Mouse (Mus musculus): ENCODE measurements around the gene Sh2d3c.
A peak's percentile ranks its signal among the peaks of the same experiment; 100 is the strongest.

Gene Sh2d3c

GRCm38 (mm10) chr2:32699680-32700079, 21.2 kb upstream of the Sh2d3c start:
- DNase-seq (ENCODE audit: low spot score), result no peak

- no peak for DNase-seq (ENCODE audit: low spot score)
Measured at GRCm38 (mm10) chr2:32700966-32701743, 19.7 kb upstream of the Sh2d3c start.

- DNase-seq (ENCODE audit: low spot score), result no peak
Measured at GRCm38 (mm10) chr2:32703046-32703445, 17.8 kb upstream of the Sh2d3c start.

GRCm38 (mm10) chr2:32704021-32704421, 16.8 kb upstream of the Sh2d3c start, which contains the start of gene Fpgs:
Gene Fpgs, minus strand, starts transcription at chr2:32704145.
- DNase-seq (ENCODE audit: low spot score), result no peak

GRCm38 (mm10) chr2:32705018-32705417, 15.8 kb upstream of the Sh2d3c start:
- DNase-seq (ENCODE audit: low spot score), result no peak

- DNase-seq (ENCODE audit: low spot score), result no peak
Measured at GRCm38 (mm10) chr2:32706971-32707370, 13.9 kb upstream of the Sh2d3c start.

- DNase-seq (ENCODE audit: low spot score), result peak; percentile 64
Measured at GRCm38 (mm10) chr2:32708643-32709042, 12.2 kb upstream of the Sh2d3c start.

- no peak for DNase-seq (ENCODE audit: low spot score)
Measured at GRCm38 (mm10) chr2:32709521-32710137, 11.2 kb upstream of the Sh2d3c start.

GRCm38 (mm10) chr2:32710425-32710824, 10.4 kb upstream of the Sh2d3c start:
- no peak for DNase-seq (ENCODE audit: low spot score)

- no peak for DNase-seq (ENCODE audit: low spot score)
Measured at GRCm38 (mm10) chr2:32711301-32712056, 9.4 kb upstream of the Sh2d3c start.

GRCm38 (mm10) chr2:32712108-32712551, 8.7 kb upstream of the Sh2d3c start:
- peak; percentile 68 for DNase-seq (ENCODE audit: low spot score)

GRCm38 (mm10) chr2:32712586-32712933, 8.3 kb upstream of the Sh2d3c start:
- DNase-seq (ENCODE audit: low spot score), result peak; percentile 88

GRCm38 (mm10) chr2:32712934-32713817, 7.7 kb upstream of the Sh2d3c start, which contains the start of gene Cdk9:
Gene Cdk9, minus strand, starts transcription at chr2:32713076.
- DNase-seq (ENCODE audit: low spot score), result peak; percentile 88

- DNase-seq (ENCODE audit: low spot score), result no peak
Measured at GRCm38 (mm10) chr2:32714117-32714986, 6.5 kb upstream of the Sh2d3c start.

- no peak for DNase-seq (ENCODE audit: low spot score)
Measured at GRCm38 (mm10) chr2:32714987-32715425, 5.8 kb upstream of the Sh2d3c start.

- no peak for DNase-seq (ENCODE audit: low spot score)
Measured at GRCm38 (mm10) chr2:32718761-32719160, 2.1 kb upstream of the Sh2d3c start.

GRCm38 (mm10) chr2:32720053-32720452, 802 bp upstream of the Sh2d3c start:
- DNase-seq (ENCODE audit: low spot score), result no peak

- DNase-seq (ENCODE audit: low spot score), result no peak
Measured at GRCm38 (mm10) chr2:32722046-32722445, 1.2 kb downstream of the Sh2d3c start.

GRCm38 (mm10) chr2:32722581-32722980, 1.7 kb downstream of the Sh2d3c start:
- no peak for DNase-seq (ENCODE audit: low spot score)

GRCm38 (mm10) chr2:32724149-32724548, 3.3 kb downstream of the Sh2d3c start:
- DNase-seq (ENCODE audit: low spot score), result no peak

All from c-Kit-positive CD71-positive TER-119-positive erythroid progenitor cells, embryonic 14.5 days (primary cell).